Mouse (Mus musculus): Measurements from ENCODE around the gene Entpd2. TPM values are rescaled to one million over a fixed set of nuclear protein-coding genes. Genes with fewer than 3 reads are reported as not detected.

The Entpd2 gene
- total RNA-seq, 2 experiments from 2014 or later, result 11.7 to 15.1 TPM

DNA sequence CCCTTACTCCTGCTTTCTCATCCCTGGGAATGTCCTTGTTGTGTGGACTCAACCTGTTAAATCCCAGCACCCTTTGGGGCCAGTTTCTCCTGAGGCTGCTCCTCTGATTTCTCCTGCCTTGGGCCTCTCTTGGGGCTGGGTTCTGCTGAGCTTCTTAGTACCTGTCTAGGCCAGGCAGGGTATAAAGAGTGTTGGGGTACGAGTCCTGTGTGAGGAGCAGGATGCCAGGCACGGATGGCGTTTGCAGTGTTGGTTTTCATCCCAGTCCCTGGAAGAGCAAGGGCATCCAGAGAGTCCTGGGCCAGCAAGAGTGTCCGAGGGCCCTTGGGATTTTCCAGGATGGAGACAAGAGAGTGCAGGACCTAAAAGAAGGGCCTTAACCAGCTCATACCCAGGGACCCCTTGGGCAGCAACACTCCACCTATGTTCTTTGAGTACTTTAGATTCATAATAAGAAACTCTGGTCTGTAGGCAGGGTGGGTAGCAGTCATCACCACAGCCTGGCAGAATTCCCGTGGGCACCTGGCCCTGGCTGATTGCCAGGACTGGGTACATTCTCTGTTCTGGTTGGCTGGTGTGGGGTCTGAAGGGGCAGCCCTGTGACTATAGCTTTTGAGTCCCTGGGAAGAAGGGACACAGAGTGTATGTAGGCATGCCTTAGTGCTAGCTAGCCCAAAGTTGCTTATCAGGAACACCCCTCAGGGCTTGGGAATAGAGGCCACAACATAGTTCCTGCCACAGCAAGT, 33.9 kb downstream of the Entpd2 start:
- no peak for DNase-seq

DNA sequence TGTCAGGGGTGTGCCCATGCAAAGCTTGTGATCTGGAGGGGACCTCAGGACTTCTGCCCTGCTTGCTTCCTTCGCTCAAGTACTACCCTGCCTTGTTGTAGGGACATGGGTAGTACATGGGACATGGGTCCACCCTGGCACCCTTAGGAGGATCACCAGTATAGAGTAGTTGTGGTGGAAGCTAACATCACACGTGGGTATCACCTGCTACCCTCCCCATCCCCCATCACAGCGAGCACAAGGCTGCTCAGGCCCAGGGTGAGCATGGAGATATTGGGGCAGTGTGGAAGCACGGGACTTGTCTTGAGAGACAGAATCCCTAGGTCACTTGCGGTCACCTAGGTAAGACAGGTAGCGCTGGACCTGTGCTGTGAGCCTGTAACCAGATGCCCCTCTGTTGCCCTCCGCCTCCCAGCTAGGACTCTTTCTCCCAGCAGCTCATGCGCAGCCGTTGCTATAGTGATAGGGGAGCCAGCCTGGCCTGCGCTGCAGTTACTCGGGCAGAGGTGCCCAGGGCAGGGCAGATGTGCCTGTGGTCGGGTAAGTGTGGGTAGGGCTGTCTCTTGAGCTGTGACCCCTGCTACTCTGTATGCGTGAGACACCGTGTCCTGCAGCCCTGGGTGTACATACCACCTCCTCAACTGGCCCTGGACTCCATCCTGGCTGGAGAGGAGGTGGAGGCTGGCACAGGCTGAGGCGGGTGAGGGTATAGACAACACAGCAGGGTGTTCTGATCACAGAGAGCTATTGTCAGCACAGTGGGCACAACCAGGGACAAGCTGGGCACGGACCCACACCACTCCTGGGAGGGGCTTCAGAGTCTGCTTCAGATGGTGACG, 34.9 kb downstream of the Entpd2 start:
- no peak for DNase-seq

DNA sequence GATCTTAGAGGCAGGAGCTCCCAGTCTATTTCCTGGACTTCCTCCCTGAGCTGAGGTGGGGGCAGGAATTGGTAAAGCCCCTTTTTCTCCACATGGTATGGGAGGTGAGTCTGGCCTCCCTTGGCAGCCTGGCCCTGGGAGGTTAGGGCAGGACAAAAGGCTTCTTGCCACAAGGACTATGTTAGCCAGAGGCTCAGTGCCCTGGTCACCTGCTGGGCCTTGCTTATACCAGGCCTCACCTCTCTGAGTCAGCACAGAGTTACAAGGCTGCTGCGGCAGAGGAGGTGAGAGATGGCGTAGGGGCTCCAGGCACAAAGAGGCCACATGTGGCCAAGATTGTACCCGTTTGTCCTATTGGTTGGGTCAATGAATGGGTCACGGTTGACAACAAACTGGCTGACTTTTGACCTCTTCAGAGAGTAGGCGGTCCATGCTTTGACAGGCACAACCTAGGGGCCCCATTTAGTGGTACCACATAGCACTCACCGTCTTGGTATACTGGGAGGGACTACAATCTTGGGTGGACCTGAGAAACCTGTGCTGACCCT, 35.7 kb downstream of the Entpd2 start:
- DNase-seq, result no peak

GRCm38 (mm10) chr2:25432326-25433098, 36.8 kb downstream of the Entpd2 start:
- no peak for DNase-seq

DNA sequence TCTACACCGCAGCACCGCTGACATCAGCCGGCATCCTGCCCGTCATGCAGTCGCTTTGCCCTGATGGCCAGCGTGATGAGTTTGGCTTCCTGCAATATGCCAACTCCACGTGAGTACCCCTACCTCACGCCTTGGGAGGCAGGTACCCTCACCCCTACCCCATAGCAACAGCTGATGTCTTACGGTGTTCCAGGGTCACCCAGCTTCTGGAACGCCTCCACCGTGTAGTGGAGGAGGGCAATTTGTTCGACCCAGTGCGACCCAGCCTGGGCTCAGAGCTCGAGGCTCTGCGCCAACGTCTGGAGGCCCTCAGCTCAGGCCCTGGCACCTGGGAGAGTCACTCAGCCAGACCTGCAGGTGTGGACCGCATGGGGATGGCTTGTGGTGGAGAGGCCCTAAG, 37.4 kb downstream of the Entpd2 start:
- no peak for DNase-seq

DNA sequence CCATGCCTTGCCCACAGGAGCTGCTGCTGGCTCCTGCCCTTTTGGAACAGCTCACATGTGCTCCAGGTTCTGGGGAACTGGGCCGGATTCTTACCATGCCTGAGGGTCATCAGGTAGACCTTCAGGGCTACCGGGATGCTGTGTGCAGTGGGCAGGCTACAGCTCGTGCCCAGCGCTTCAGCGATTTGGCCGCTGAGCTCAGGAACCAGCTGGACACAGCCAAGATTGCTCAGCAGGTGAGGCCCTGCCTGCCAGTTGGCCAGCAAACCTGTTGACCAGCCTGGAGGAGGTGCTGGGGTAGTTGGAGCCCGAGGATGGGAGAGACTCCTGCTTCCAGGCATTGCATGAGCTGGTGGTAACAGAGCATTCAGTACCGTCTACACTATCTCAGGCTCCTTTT, 38.6 kb downstream of the Entpd2 start:
- no peak for DNase-seq

- no peak for DNase-seq
Observed at GRCm38 (mm10) chr2:25436286-25436820, 40.7 kb downstream of the Entpd2 start.

DNA sequence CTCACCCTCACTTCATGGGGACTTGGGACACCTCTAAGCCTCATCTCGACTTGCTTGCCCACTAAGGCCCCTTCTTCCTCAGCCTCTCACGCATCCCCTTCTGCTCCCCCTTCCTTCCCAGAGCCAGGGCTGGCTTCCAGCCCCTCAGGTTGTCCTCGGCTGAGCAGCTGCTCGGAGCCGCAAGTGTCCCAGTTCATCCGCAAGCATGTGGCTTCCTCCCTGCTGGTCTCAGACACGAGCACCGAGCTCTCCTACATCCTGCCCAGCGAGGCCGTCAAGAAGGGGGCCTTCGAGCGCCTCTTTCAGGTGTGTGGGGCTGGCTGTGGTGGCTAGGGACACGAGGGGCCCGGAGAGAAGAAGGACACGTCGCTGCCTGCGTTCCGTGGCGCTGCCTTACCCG, 45.4 kb downstream of the Entpd2 start:
- DNase-seq, result no peak

- DNase-seq, result no peak
Observed at GRCm38 (mm10) chr2:25442682-25443081, 47.0 kb downstream of the Entpd2 start.

Small RNAs within 50 kb of the gene (microRNA-seq; reads per million reads assigned to microRNA genes)
- gene Mir3087, result 1.8 reads per million

Other genes with a start within 250 kb of the Entpd2 start
- gene Nrarp, start 215.1 kb upstream of the Entpd2 start, total RNA-seq (2021), result 10 to 100 TPM; 15.1 to 15.5 TPM
- 10 to 100 TPM; 13.9 to 19.5 TPM for gene Tor4a, start 199.0 kb upstream of the Entpd2 start, total RNA-seq (2021)
- 10 to 100 TPM; 46.3 to 48.8 TPM for gene Nelfb, start 184.4 kb upstream of the Entpd2 start, total RNA-seq (2021)
- gene Stpg3, start 181.2 kb upstream of the Entpd2 start, total RNA-seq (2021), result not detected
- not detected for gene Fam166a, start 177.1 kb upstream of the Entpd2 start, total RNA-seq (2021)
- 100 to 1,000 TPM; 264 to 293 TPM for gene Tubb4b, start 171.2 kb upstream of the Entpd2 start, total RNA-seq (2021)
- not detected for gene Slc34a3, start 161.5 kb upstream of the Entpd2 start, total RNA-seq (2021)
- not detected for gene Rnf224, start 159.1 kb upstream of the Entpd2 start, total RNA-seq (2021)
- 1 to 10 TPM; 6.4 to 7.3 TPM for gene Rnf208, start 153.6 kb upstream of the Entpd2 start, total RNA-seq (2021)
- gene Cysrt1, start 153.4 kb upstream of the Entpd2 start, total RNA-seq (2021), result not detected
- gene AL732309.1, start 149.0 kb upstream of the Entpd2 start, total RNA-seq (2021), result 1 to 10 TPM; 2.3 to 3.3 TPM
- 10 to 100 TPM; 27.7 to 31.0 TPM for gene Tmem203, start 140.4 kb upstream of the Entpd2 start, total RNA-seq (2021)
- gene Tprn, start 133.3 kb upstream of the Entpd2 start, total RNA-seq (2021), result 10 to 100 TPM; 11.2 to 11.4 TPM
- gene Ssna1, start 123.4 kb upstream of the Entpd2 start, total RNA-seq (2021), result 10 to 100 TPM; 48.0 to 52.2 TPM
- gene Anapc2, start 123.4 kb upstream of the Entpd2 start, total RNA-seq (2021), result 10 to 100 TPM; 61.0 to 73.1 TPM
- gene Tmem210, start 107.7 kb upstream of the Entpd2 start, total RNA-seq (2021), result not detected
- gene Lrrc26, start 106.0 kb upstream of the Entpd2 start, total RNA-seq (2021), result not detected
- 1 to 10 TPM; 7.3 to 9.6 TPM for gene Grin1, start 76.7 kb upstream of the Entpd2 start, total RNA-seq (2021)
- gene Man1b1, start 63.5 kb upstream of the Entpd2 start, total RNA-seq (2021), result 10 to 100 TPM; 41.5 to 41.9 TPM
- 10 to 100 TPM; 15.4 to 19.1 TPM for gene Dpp7, start 39.5 kb upstream of the Entpd2 start, total RNA-seq (2021)
- gene Uap1l1, start 30.2 kb upstream of the Entpd2 start, total RNA-seq (2021), result 10 to 100 TPM; 11.2 to 11.8 TPM
- 1 to 10 TPM; 3.3 to 5.3 TPM for gene Sapcd2, start 23.6 kb upstream of the Entpd2 start, total RNA-seq (2021)
- 10 to 100 TPM; 67.8 to 83.9 TPM for gene Npdc1, start 3.5 kb downstream of the Entpd2 start, total RNA-seq (2021)
- 1 to 10 TPM in 1 of 2 experiments, under 1 TPM in 1; 0.67 to 1.1 TPM for gene Fut7, start 27.4 kb downstream of the Entpd2 start, total RNA-seq (2021)
- 10 to 100 TPM; 21.1 to 27.4 TPM for gene Abca2, start 32.8 kb downstream of the Entpd2 start, total RNA-seq (2021)
- gene Clic3, start 61.0 kb downstream of the Entpd2 start, total RNA-seq (2021), result under 1 TPM; 0.90 to 0.91 TPM
- gene Paxx, start 65.2 kb downstream of the Entpd2 start, total RNA-seq (2021), result 10 to 100 TPM; 33.1 to 42.3 TPM
- gene Ptgds, start 74.2 kb downstream of the Entpd2 start, total RNA-seq (2021), result 1 to 10 TPM; 3.8 to 3.9 TPM
- not detected for gene Lcn12, start 98.0 kb downstream of the Entpd2 start, total RNA-seq (2021)
- 10 to 100 TPM; 73.1 to 88.8 TPM for gene Fbxw5, start 104.9 kb downstream of the Entpd2 start, total RNA-seq (2021)
- 10 to 100 TPM; 16.8 to 42.9 TPM for gene C8g, start 105.8 kb downstream of the Entpd2 start, total RNA-seq (2021)
- gene Traf2, start 151.1 kb downstream of the Entpd2 start, total RNA-seq (2021), result 10 to 100 TPM; 18.0 to 22.7 TPM
- gene Edf1, start 162.0 kb downstream of the Entpd2 start, total RNA-seq (2021), result 100 to 1,000 TPM; 266 to 285 TPM
- 1 to 10 TPM; 1.6 to 6.3 TPM for gene Mamdc4, start 179.0 kb downstream of the Entpd2 start, total RNA-seq (2021)
- gene Phpt1, start 179.3 kb downstream of the Entpd2 start, total RNA-seq (2021), result 10 to 100 TPM; 63.5 to 82.8 TPM
- 1 to 10 TPM; 1.8 to 2.2 TPM for gene Ajm1, start 185.9 kb downstream of the Entpd2 start, total RNA-seq (2021)
- 10 to 100 TPM; 70.0 to 88.5 TPM for gene Rabl6, start 212.6 kb downstream of the Entpd2 start, total RNA-seq (2021)
- gene Ccdc183, start 221.8 kb downstream of the Entpd2 start, total RNA-seq (2021), result not detected
- 10 to 100 TPM; 28.2 to 30.8 TPM for gene Tmem141, start 226.1 kb downstream of the Entpd2 start, total RNA-seq (2021)
- gene Fcna, start 232.2 kb downstream of the Entpd2 start, total RNA-seq (2021), result 10 to 100 TPM; 11.3 to 15.8 TPM

All from adrenal gland, postnatal 10 days (tissue).